Mouse (Mus musculus) E14TG2a.4 (cell line): ENCODE measurements around the gene Fgf18.
A peak's percentile ranks its signal among the peaks of the same experiment; 100 is the strongest.

ENCODE experiments used
- H3K27me3 ChIP-seq: 2 replicates; pipeline ENCODE4 v1.6.1; 2014; ENCODE audit warnings: low read length, control low read depth; ENCODE audit not compliant: insufficient read depth
- H3K36me3 ChIP-seq: 2 replicates; pipeline ENCODE4 v1.6.1; 2014; ENCODE audit warnings: low read length, control low read depth; ENCODE audit not compliant: insufficient read depth
- H3K4me1 ChIP-seq: replicated peaks from 2 replicates; pipeline ENCODE4 v1.6.1; 2014; ENCODE audit warnings: low read depth, low read length, control low read depth
- H3K4me3 ChIP-seq: replicated peaks from 2 replicates; pipeline ENCODE4 v1.5.1; 2014; ENCODE audit warnings: mild to moderate bottlenecking, low read length
- H3K9me3 ChIP-seq: 2 replicates; pipeline ENCODE4 v1.6.1; 2014; ENCODE audit warnings: low read length, control low read depth
- CTCF ChIP-seq: conservative IDR thresholded peaks from 2 replicates; pipeline ENCODE4 v1.5.1; 2014; ENCODE audit warnings: low read length
- NANOG ChIP-seq: IDR thresholded peaks from 2 replicates; pipeline ENCODE4 v1.6.1; 2014; ENCODE audit warnings: borderline replicate concordance, low read length, mixed read lengths
- POU5F1 ChIP-seq: IDR thresholded peaks from 2 replicates; pipeline ENCODE4 v1.6.1; 2014; ENCODE audit warnings: low read length, borderline replicate concordance

Gene Fgf18

DNA sequence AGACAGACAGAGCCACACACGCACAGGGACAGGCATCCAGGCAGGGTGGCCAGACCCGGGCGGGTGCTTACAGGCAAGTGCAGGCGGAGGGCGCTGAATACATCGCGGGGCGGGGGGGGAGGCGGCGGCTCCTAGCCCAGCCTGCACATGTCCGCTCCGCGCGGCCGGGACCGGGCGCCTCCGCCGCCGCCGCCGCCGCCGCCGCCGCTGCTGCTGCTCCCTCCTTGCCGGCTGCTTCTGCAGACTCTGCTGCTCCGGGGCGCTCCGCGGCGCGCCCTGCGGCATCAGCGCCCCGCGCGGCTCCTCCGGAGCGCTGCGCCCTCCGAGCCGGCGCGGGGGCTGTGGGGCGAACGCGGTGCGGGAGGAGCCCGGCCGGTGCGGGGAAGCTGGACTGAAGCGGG, at the start of gene Fgf18:
Gene Fgf18 (minus strand): TSS at position 230 of the 401 bp plus-strand sequence.
- no peaks in the 10 kb centered on the region for H3K9me3 ChIP-seq
- peaks cover 48% of the 10 kb centered on the region for H3K27me3 ChIP-seq
- peaks cover 57% of the 10 kb centered on the region for H3K4me1 ChIP-seq
- TF ChIP-seq NANOG, result no peak
- no peak for TF ChIP-seq CTCF
- no peak for TF ChIP-seq POU5F1
- H3K36me3 ChIP-seq, result peaks cover 34% of the 10 kb centered on the region
- peak within 1 kb of the TSS; percentile 86 for H3K4me3 ChIP-seq

DNA sequence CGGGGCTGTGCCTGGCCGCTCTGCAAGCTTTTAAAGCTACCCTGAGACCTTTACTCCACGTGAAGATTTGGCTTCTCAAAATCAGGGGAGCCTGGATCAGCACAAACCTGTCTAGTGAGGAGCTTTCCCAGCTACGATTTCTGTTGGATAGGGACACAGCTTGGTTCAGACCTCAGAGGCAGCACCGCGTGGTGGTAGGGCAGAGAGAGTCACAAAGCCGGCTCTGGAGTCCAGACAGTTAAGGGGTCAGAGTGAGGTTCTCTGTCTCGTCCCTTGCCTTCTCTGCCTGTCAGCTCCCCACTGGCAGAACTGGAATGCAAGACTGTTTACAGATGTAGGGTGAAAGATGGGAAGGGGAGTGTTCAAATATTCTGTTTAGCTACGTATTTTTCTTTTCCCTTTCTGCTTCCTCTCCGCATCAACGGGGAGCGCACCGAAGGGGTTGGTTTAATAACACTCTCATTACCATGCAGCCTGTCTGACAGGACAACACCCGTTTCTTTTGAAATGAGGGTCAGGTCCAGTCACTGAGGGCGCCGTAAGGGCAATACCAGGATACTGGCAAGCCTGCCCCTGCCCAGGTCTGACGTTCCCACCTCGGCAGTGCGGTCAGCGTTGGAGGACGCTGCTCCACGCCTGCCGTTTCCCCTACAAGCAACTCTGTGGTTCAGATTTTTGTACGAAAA, 49.4 kb upstream of the Fgf18 start:
- H3K4me3 ChIP-seq, result no peak overlapping the region
- no peak for TF ChIP-seq POU5F1
- TF ChIP-seq NANOG, result no peak
- TF ChIP-seq CTCF, result no peak

DNA sequence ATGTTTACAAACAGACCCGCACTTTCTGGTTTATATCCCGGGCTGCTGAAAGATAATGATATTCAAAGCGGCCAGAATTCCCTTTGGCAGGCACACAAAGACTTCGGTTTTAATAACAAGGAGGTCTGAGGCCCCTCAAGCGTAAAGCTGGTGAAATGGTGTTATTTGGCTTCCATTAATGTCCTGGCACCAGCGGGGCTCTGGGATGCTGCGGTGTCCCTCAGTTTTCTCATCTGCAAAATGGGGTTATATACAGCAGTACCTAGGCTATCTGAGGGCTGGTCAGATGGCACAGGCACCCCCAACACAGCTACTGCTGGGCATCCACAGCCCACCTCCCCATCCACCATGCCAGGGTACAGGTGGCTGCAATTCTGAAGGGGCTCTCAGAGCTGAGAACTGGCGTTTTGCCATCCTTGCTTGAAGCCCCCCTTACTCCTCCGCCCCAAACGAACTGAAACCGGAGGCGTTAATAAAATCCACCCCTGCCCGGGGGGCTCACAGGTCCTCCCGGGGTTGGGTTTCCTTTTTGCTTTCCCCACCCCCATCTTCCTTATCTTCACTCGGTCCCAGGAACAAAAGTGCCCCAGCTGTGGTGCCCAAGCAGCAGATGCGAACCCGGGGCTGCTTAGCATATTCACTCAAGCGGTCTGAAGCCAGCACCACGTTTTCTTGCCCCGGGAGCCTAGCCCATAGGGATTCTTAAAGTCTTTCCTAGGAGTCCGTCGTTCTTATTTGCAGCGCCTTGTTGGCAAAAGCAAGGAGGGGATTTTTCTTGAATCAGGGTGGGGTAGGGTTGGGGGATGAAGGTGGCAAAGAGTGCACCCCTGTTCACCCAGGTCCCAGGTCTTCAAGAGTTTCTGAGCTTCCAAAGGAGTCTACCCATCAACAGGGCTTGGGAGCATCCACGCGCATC, 48.6 kb upstream of the Fgf18 start:
- peaks cover 21% of the 10 kb centered on the region for H3K9me3 ChIP-seq
- no peak overlapping the region for H3K4me3 ChIP-seq
- no peaks in the 10 kb centered on the region for H3K36me3 ChIP-seq
- H3K4me1 ChIP-seq, result peaks cover 48% of the 10 kb centered on the region
- H3K27me3 ChIP-seq, result peaks cover 86% of the 10 kb centered on the region
- no peak for TF ChIP-seq POU5F1
- TF ChIP-seq NANOG, result no peak
- TF ChIP-seq CTCF, result no peak

More for the DNA sequence above, 49.4 kb upstream of the Fgf18 start:
- Histone ChIP-seq H3K27me3 (peaks cover 88% of the 10 kb centered on the region), H3K9me3 (peaks cover 21% of the 10 kb centered on the region), H3K36me3 (no peaks in the 10 kb centered on the region), H3K4me1 (peaks cover 53% of the 10 kb centered on the region)

DNA sequence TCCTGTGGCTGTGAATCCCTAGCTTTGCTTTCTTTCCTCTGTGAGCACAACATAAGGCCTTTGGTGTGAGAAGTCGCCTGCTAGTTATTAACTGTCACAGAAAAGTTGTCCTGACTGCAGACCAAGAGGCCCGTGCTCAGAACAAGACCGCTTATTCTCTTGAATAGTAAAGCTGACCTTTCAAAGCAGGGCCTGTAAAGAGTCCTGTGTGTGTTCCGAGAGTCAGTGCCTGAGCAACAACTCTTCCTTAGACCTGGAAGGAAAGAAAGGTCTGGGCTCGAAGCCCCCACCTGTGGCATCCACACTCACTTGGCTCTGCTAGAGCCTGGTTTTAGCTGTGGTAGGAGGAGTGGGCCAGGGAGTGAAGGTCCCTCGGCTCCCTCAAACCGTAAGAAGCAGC, 47.9 kb upstream of the Fgf18 start:
- peaks cover 84% of the 10 kb centered on the region for H3K27me3 ChIP-seq
- no peaks in the 10 kb centered on the region for H3K36me3 ChIP-seq
- TF ChIP-seq NANOG (no peak), POU5F1 (no peak), CTCF (no peak)
- H3K4me1 ChIP-seq, result peaks cover 41% of the 10 kb centered on the region
- no peak overlapping the region for H3K4me3 ChIP-seq
- H3K9me3 ChIP-seq, result peaks cover 21% of the 10 kb centered on the region

DNA sequence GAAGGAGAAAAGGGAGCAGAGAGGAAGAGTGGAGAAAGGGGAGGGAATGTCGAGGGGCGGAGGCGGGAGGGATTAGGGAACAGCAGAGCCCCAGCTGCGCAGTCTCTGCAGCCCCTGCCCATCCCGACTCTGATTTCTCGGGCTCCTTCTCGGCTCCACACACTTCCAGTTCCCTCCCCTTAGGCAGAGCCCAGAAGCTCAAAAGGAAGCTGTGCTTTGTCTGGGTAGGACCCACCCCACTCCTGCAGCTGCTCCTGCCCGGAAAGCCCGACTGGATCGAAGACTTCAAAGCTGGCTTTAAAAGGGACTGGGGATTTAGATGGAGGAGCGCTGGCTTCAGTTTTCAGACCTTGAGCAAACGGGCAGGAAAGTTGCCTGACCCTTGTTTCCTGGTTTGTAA, 46.5 kb upstream of the Fgf18 start:
- peak overlapping the region; percentile 26; the same call in 1 of the 2 replicates for H3K4me3 ChIP-seq
- peaks cover 27% of the 10 kb centered on the region for H3K4me1 ChIP-seq
- H3K36me3 ChIP-seq, result no peaks in the 10 kb centered on the region
- TF ChIP-seq NANOG (no peak), POU5F1 (no peak), CTCF (no peak)
- peaks cover 70% of the 10 kb centered on the region for H3K27me3 ChIP-seq
- H3K9me3 ChIP-seq, result peaks cover 21% of the 10 kb centered on the region

DNA sequence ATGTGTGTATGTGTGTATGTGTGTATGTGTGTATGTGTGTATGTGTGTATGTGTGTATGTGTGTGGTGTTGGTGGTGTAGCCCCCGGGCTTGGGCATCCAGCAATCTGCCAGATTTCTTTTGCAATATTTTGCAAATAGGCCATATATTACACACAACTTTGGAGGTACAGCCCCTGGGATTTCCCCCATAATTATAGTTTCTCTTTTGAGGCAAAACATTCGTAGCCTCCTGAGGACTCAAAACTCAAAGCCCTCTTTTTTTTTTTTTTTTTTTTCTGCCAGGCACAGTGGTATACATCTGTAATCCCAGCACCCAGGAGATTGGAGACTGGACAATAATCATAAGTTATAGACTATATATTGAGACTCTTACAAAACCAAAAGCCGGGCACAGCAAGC, 34.6 kb upstream of the Fgf18 start:
- Histone ChIP-seq H3K4me3 (no peak overlapping the region), H3K36me3 (no peaks in the 10 kb centered on the region), H3K27me3 (peaks cover 45% of the 10 kb centered on the region), H3K9me3 (no peaks in the 10 kb centered on the region), H3K4me1 (peaks cover 45% of the 10 kb centered on the region)
- TF ChIP-seq CTCF, result no peak
- TF ChIP-seq NANOG, result no peak
- TF ChIP-seq POU5F1, result no peak

DNA sequence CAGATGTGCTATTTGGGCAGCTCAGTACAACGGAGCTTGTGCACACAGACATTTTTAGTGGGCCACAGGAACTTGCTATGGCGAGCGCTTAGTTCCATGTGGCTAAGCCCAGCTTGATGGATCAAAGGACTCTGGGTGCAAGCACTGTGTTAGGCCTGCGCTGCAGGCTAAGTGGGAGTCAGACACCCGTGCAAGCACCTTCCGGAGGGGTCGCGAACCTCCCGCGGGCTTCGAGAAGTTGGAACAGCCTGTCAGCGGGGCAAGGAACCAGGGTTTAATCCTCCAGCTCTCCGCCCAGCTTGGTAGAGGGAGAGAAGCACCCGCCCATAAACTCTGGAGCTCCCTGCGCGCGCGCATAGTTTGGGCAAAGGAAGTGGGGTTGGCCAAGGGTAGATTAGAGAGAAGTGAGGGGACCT, 33.5 kb upstream of the Fgf18 start:
- Histone ChIP-seq H3K36me3 (no peaks in the 10 kb centered on the region), H3K27me3 (peaks cover 47% of the 10 kb centered on the region), H3K4me3 (peak overlapping the region; percentile 74), H3K4me1 (peaks cover 46% of the 10 kb centered on the region), H3K9me3 (no peaks in the 10 kb centered on the region)
- no peak for TF ChIP-seq CTCF
- no peak for TF ChIP-seq NANOG
- TF ChIP-seq POU5F1, result no peak

DNA sequence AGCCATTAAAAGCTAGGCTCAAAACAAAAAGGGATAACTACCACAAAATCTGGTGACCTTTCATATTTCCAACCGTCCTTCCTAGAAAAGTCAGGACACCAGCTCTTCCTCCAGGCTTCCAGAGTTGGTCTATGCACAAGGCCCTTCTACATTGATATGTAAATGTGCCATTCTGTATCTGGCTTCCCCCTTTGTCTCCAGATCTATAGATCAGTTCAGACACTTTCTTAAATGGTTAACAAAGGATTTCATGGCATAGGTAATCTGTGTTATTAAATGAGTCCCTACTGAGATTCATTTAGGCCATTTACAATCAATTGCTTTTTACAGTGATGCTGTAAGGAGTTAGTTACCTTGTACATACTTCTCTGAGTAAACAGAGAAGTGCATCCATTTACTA, 32.6 kb upstream of the Fgf18 start:
- Histone ChIP-seq H3K27me3 (peaks cover 51% of the 10 kb centered on the region), H3K36me3 (no peaks in the 10 kb centered on the region), H3K4me1 (peaks cover 46% of the 10 kb centered on the region), H3K4me3 (no peak overlapping the region), H3K9me3 (no peaks in the 10 kb centered on the region)
- no peak for TF ChIP-seq CTCF
- TF ChIP-seq NANOG, result peak; percentile 81
- 0 out of 2 replicates have a peak, but pooled peaks have one; percentile 17 for TF ChIP-seq POU5F1
